Mouse (Mus musculus): ENCODE measurements around the gene Aire. TPM values are rescaled to one million over a fixed set of nuclear protein-coding genes. Genes with fewer than 3 reads are reported as not detected.

Gene Aire
- polyA plus RNA-seq, 1 experiment from 2014 or later = 0.16 TPM

DNA sequence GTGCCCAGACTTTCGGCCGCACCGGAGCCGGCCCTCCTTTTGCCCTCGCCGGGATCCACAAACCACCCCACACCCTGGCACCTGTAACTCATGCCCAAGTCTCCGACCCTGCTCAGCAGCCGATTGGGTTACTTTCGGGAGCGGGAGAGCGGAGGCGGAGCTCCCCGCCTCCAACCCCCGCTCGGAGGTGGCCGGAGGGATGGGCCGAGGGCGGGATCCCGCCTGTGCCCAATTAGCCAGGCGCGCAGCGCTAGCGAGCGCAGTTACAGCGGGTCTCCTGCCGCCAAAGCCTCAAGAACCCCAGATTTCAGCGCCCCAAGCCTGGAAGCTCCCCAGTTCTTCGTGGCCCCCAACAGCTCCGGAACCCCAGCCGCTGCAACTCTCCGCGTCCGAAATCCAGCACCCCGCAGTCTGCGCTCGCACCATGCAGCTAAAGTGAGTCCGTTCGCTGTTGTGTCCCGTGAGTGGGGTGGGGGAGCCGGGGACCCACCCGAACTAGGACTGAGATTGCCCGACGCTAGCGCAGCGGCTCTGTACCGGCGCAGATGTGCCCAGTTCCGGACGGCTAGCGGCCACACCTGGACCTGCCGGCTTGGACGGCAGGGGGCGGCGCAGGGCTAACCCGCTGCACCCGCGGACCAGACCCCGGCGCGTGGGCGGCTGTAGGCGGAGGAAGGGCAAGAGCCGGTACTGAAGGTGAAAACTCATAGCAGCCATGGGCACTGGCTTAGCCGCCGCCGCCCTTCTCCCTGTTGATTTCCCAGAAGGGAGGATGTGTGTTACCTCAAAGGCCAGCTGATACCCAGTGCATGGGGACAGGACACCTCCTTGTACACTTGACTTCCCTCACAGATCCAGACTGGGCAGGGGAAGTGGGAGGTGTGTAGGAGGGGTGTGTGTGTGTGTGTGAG lies 25.9 kb upstream of the Aire start, which contains the start of gene Icosl:
TSS of gene Icosl (plus strand) at position 202 of the 911 bp plus-strand sequence.
- peak; percentile 84 for ATAC-seq (ENCODE audit: insufficient number of reproducible peaks, insufficient read depth, low FRiP score, low read depth)
- H3K36me3 ChIP-seq (ENCODE audit: control insufficient read depth, insufficient read depth, low read length) = no peaks in the 10 kb centered on the region
- peak within 1 kb of the TSS; percentile 95 for H3K4me2 ChIP-seq (ENCODE audit: low read length)
- peaks cover 3 to 8% of the 10 kb centered on the region in 2 experiments for H3K4me1 ChIP-seq (ENCODE audit: control insufficient read depth in 2 of 2, insufficient read depth in 2 of 2, low read length in 2 of 2)
- WGBS = under 1% methylated on average over 64 of the region's 66 CpGs
- H3K27ac ChIP-seq (replicated peaks in 1 of 2; ENCODE audit: control insufficient read depth in 1 of 2, insufficient read depth in 1 of 2, low read depth in 2 of 2, low read length in 2 of 2) = no peak within 1 kb of the TSS
- H3K27me3 ChIP-seq (ENCODE audit: control insufficient read depth, insufficient read depth, low read length) = peaks cover 19% of the 10 kb centered on the region
- H3K9me3 ChIP-seq (ENCODE audit: control insufficient read depth, low read length) = no peaks in the 10 kb centered on the region
- H3K9ac ChIP-seq (ENCODE audit: low read length) = peak within 1 kb of the TSS; percentile 73
- peak within 1 kb of the TSS; percentile 64 to 84 for H3K4me3 ChIP-seq (ENCODE audit: control insufficient read depth in 1 of 2, insufficient read depth in 1 of 2, low read depth in 1 of 2, low read length in 2 of 2)

DNA sequence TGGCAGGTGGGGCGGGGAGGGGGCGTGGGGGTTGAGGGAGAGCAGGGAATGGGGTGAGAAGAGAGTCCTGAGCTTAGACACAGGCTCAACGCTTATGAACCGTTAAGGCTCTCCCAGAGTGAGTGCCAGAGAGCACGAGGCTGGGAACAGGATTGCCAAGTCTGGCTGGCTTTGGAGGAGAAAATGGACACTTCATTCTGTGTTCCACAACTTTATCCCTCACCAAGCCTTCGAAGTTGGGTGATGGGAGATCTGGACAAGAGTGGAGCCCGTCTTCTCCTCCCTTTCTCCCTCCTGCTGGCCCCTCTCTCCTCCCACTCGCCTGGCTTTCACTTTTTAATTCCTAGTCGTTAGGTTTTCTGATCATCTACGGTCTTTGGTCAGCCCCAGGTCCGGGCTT lies 25.1 kb upstream of the Aire start:
- H3K4me2 ChIP-seq (ENCODE audit: low read length) = peak overlapping the region; percentile 95
- H3K27me3 ChIP-seq (ENCODE audit: control insufficient read depth, insufficient read depth, low read length) = peaks cover 19% of the 10 kb centered on the region
- no peaks in the 10 kb centered on the region for H3K36me3 ChIP-seq (ENCODE audit: control insufficient read depth, insufficient read depth, low read length)
- WGBS = 15% methylated on average over 11 of the region's 11 CpGs
- peak overlapping the region; percentile 73 for H3K9ac ChIP-seq (ENCODE audit: low read length)
- no peak overlapping the region for H3K27ac ChIP-seq (replicated peaks in 1 of 2; ENCODE audit: control insufficient read depth in 1 of 2, insufficient read depth in 1 of 2, low read depth in 2 of 2, low read length in 2 of 2)
- peaks cover 3 to 8% of the 10 kb centered on the region in 2 experiments for H3K4me1 ChIP-seq (ENCODE audit: control insufficient read depth in 2 of 2, insufficient read depth in 2 of 2, low read length in 2 of 2)
- H3K9me3 ChIP-seq (ENCODE audit: control insufficient read depth, low read length) = no peaks in the 10 kb centered on the region
- ATAC-seq (ENCODE audit: insufficient number of reproducible peaks, insufficient read depth, low FRiP score, low read depth) = no peak
- peak overlapping the region; percentile 64 to 84 for H3K4me3 ChIP-seq (ENCODE audit: control insufficient read depth in 1 of 2, insufficient read depth in 1 of 2, low read depth in 1 of 2, low read length in 2 of 2)

DNA sequence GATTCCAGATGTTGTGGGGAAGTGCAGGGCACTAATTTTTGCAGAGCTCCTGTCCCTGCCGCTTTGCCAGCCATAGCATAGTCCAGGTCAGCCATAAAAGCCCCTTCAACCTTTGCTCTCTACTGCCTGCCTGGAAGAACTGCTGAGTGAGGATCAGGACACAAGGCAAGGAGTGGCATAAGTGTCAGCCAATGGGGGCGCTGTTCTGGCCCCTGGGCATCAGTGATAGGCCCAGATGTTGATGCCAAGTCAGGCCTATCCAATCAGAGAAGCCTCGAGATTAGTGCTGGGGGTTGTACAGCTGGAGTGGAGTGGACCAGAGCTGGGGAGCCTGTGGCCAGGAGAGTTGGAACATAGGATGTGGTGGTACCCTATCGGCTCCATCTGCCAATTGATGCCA lies 23.8 kb upstream of the Aire start:
- Histone ChIP-seq H3K36me3 (ENCODE audit: control insufficient read depth, insufficient read depth, low read length) (no peaks in the 10 kb centered on the region), H3K4me1 (ENCODE audit: control insufficient read depth in 2 of 2, insufficient read depth in 2 of 2, low read length in 2 of 2) (peaks cover 3 to 8% of the 10 kb centered on the region in 2 experiments), H3K9me3 (ENCODE audit: control insufficient read depth, low read length) (no peaks in the 10 kb centered on the region), H3K27me3 (ENCODE audit: control insufficient read depth, insufficient read depth, low read length) (peaks cover 19% of the 10 kb centered on the region), H3K9ac (ENCODE audit: low read length) (no peak overlapping the region), H3K27ac (replicated peaks in 1 of 2; ENCODE audit: control insufficient read depth in 1 of 2, insufficient read depth in 1 of 2, low read depth in 2 of 2, low read length in 2 of 2) (no peak overlapping the region), H3K4me2 (ENCODE audit: low read length) (no peak overlapping the region), H3K4me3 (ENCODE audit: control insufficient read depth in 1 of 2, insufficient read depth in 1 of 2, low read depth in 1 of 2, low read length in 2 of 2) (no peak overlapping the region)
- no peak for ATAC-seq (ENCODE audit: insufficient number of reproducible peaks, insufficient read depth, low FRiP score, low read depth)
- WGBS = 34% methylated on average over 4 of the region's 4 CpGs

- Histone ChIP-seq H3K4me3 (ENCODE audit: control insufficient read depth in 1 of 2, insufficient read depth in 1 of 2, low read depth in 1 of 2, low read length in 2 of 2) (no peak overlapping the region), H3K27ac (replicated peaks in 1 of 2; ENCODE audit: control insufficient read depth in 1 of 2, insufficient read depth in 1 of 2, low read depth in 2 of 2, low read length in 2 of 2) (no peak overlapping the region), H3K27me3 (ENCODE audit: control insufficient read depth, insufficient read depth, low read length) (peaks cover 5% of the 10 kb centered on the region; the same call in 1 of the 2 replicates), H3K4me2 (ENCODE audit: low read length) (no peak overlapping the region), H3K4me1 (ENCODE audit: control insufficient read depth in 2 of 2, insufficient read depth in 2 of 2, low read length in 2 of 2) (no peaks in the 10 kb centered on the region), H3K9ac (ENCODE audit: low read length) (no peak overlapping the region), H3K9me3 (ENCODE audit: control insufficient read depth, low read length) (no peaks in the 10 kb centered on the region), H3K36me3 (ENCODE audit: control insufficient read depth, insufficient read depth, low read length) (no peaks in the 10 kb centered on the region)
- no peak for ATAC-seq (ENCODE audit: insufficient number of reproducible peaks, insufficient read depth, low FRiP score, low read depth)
- WGBS = 78% methylated on average over 9 of the region's 9 CpGs
Observed at GRCm38 (mm10) chr10:78063122-78063521, 19.7 kb upstream of the Aire start.

GRCm38 (mm10) chr10:78057056-78057455 lies 13.6 kb upstream of the Aire start:
- H3K9ac ChIP-seq (ENCODE audit: low read length) = no peak overlapping the region
- no peaks in the 10 kb centered on the region for H3K4me1 ChIP-seq (ENCODE audit: control insufficient read depth in 2 of 2, insufficient read depth in 2 of 2, low read length in 2 of 2)
- no peak for ATAC-seq (ENCODE audit: insufficient number of reproducible peaks, insufficient read depth, low FRiP score, low read depth)
- H3K27me3 ChIP-seq (ENCODE audit: control insufficient read depth, insufficient read depth, low read length) = no peaks in the 10 kb centered on the region
- no peak overlapping the region for H3K4me3 ChIP-seq (ENCODE audit: control insufficient read depth in 1 of 2, insufficient read depth in 1 of 2, low read depth in 1 of 2, low read length in 2 of 2)
- no peak overlapping the region for H3K27ac ChIP-seq (replicated peaks in 1 of 2; ENCODE audit: control insufficient read depth in 1 of 2, insufficient read depth in 1 of 2, low read depth in 2 of 2, low read length in 2 of 2)
- H3K9me3 ChIP-seq (ENCODE audit: control insufficient read depth, low read length) = no peaks in the 10 kb centered on the region
- 78% methylated on average over 8 of the region's 8 CpGs for WGBS
- H3K4me2 ChIP-seq (ENCODE audit: low read length) = no peak overlapping the region
- no peaks in the 10 kb centered on the region for H3K36me3 ChIP-seq (ENCODE audit: control insufficient read depth, insufficient read depth, low read length)

DNA sequence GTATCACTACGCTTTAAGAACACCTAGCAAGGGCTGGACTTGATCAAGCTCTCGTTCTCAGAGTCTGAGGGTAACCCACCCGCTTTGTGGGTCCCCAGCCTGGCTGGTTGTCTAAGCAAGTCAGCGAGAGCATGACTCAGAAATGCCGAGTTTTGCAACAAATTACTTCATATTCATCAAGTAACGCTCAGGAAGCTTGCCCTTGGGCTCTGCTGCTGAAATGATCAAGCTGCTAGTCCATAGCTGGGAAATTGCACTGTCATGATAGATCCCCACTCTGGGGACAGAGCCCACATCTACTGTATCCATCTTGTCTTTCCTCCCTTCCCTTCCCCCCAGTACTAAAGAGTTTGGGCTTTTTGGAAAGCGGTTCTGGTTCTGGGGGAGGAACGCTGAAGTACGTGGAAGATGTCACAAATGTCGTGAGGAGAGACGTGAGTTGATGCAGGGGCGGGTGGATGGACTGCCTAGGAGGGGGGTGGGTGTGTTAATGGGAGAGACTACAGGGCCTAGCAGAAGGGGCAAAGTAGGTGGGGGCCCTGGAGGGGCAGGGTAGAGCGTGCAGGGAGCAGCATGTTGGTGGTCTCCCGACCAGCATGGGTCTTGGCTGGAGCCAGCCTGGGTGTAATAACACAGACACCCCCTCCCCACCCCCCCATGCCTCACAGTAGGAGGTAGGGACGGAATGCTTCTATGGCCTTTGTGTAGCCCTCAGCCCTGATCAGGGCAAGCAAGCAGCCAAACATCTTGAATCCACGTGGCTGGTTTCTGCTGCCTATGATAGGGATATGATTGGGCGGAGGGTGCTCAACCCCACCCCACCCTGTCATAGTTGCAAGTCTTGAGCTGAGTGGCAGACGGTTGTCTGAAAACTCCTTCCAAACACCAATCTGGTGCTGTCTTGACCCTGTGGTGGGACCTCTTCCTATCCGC lies 11.5 kb upstream of the Aire start:
- no peaks in the 10 kb centered on the region for H3K36me3 ChIP-seq (ENCODE audit: control insufficient read depth, insufficient read depth, low read length)
- no peak overlapping the region for H3K27ac ChIP-seq (replicated peaks in 1 of 2; ENCODE audit: control insufficient read depth in 1 of 2, insufficient read depth in 1 of 2, low read depth in 2 of 2, low read length in 2 of 2)
- no peak overlapping the region for H3K9ac ChIP-seq (ENCODE audit: low read length)
- no peaks in the 10 kb centered on the region for H3K27me3 ChIP-seq (ENCODE audit: control insufficient read depth, insufficient read depth, low read length)
- no peaks in the 10 kb centered on the region for H3K9me3 ChIP-seq (ENCODE audit: control insufficient read depth, low read length)
- H3K4me3 ChIP-seq (ENCODE audit: control insufficient read depth in 1 of 2, insufficient read depth in 1 of 2, low read depth in 1 of 2, low read length in 2 of 2) = no peak overlapping the region
- WGBS = 62% methylated on average over 19 of the region's 19 CpGs
- H3K4me2 ChIP-seq (ENCODE audit: low read length) = no peak overlapping the region
- no peak for ATAC-seq (ENCODE audit: insufficient number of reproducible peaks, insufficient read depth, low FRiP score, low read depth)
- no peaks in the 10 kb centered on the region for H3K4me1 ChIP-seq (ENCODE audit: control insufficient read depth in 2 of 2, insufficient read depth in 2 of 2, low read length in 2 of 2)

- no peak for ATAC-seq (ENCODE audit: insufficient number of reproducible peaks, insufficient read depth, low FRiP score, low read depth)
- H3K27ac ChIP-seq (replicated peaks in 1 of 2; ENCODE audit: control insufficient read depth in 1 of 2, insufficient read depth in 1 of 2, low read depth in 2 of 2, low read length in 2 of 2) = no peak overlapping the region
- H3K27me3 ChIP-seq (ENCODE audit: control insufficient read depth, insufficient read depth, low read length) = no peaks in the 10 kb centered on the region
- 42% methylated on average over 11 of the region's 11 CpGs for WGBS
- no peaks in the 10 kb centered on the region for H3K36me3 ChIP-seq (ENCODE audit: control insufficient read depth, insufficient read depth, low read length)
- no peaks in the 10 kb centered on the region for H3K4me1 ChIP-seq (ENCODE audit: control insufficient read depth in 2 of 2, insufficient read depth in 2 of 2, low read length in 2 of 2)
- no peak overlapping the region for H3K4me2 ChIP-seq (ENCODE audit: low read length)
- H3K9me3 ChIP-seq (ENCODE audit: control insufficient read depth, low read length) = no peaks in the 10 kb centered on the region
- no peak overlapping the region for H3K4me3 ChIP-seq (ENCODE audit: control insufficient read depth in 1 of 2, insufficient read depth in 1 of 2, low read depth in 1 of 2, low read length in 2 of 2)
- no peak overlapping the region for H3K9ac ChIP-seq (ENCODE audit: low read length)
Observed at GRCm38 (mm10) chr10:78049519-78050035, 6.2 kb upstream of the Aire start.

All from heart, embryonic 14.5 days (tissue).